Mouse (Mus musculus) lung, adult 2 months (tissue): ENCODE results near the gene Atg7. TPM values are rescaled to one million over a fixed set of nuclear protein-coding genes. Genes with fewer than 3 reads are reported as not detected.
A peak's percentile ranks its signal among the peaks of the same experiment; 100 is the strongest.

Experiments used
- DNase-seq: peaks from one replicate; pipeline ENCODE4 v3.0.0; 2022
- H3K4me1 ChIP-seq: fragments of 200-500 bp; 2 replicates; pipeline ENCODE4 v1.6.1; 2011; ENCODE audit warnings: low read length; ENCODE audit not compliant: control insufficient read depth, insufficient read depth
- H3K4me3 ChIP-seq: fragments of 200-500 bp; replicated peaks from 2 replicates; pipeline ENCODE3; 2011; ENCODE audit warnings: low read depth, mild to moderate bottlenecking, control low read depth, low read length; ENCODE audit errors: extremely low read depth
- CTCF ChIP-seq: fragments of 200-500 bp; IDR thresholded peaks from 2 replicates; pipeline ENCODE4 v1.5.1; 2011; ENCODE audit warnings: mild to moderate bottlenecking, low read length, control low read depth; ENCODE audit not compliant: insufficient read depth
- POLR2A ChIP-seq: fragments of 200-500 bp; IDR thresholded peaks from 2 replicates; pipeline ENCODE4 v1.6.1; 2011; ENCODE audit warnings: low read depth, mild to moderate bottlenecking, control low read depth, low read length, borderline replicate concordance; ENCODE audit errors: extremely low read depth
- WGBS: fragments of 180-500 bp; shearing (Covaris S2); methylation state at CpG from one replicate; pipeline ENCODE4 v1.1.7; 2018; 5-methylcytosine and 5-hydroxymethylcytosine counted together
- polyA plus RNA-seq: library from polyadenylated mRNA; depleted of rRNA; stranded (reverse); fragments of >200 nt; gene quantifications from 2 replicates; pipeline ENCODE4 v1.2.3, GENCODE M21; 2012

The Atg7 gene
- polyA plus RNA-seq, 1 experiment: 28.9 TPM

DNA sequence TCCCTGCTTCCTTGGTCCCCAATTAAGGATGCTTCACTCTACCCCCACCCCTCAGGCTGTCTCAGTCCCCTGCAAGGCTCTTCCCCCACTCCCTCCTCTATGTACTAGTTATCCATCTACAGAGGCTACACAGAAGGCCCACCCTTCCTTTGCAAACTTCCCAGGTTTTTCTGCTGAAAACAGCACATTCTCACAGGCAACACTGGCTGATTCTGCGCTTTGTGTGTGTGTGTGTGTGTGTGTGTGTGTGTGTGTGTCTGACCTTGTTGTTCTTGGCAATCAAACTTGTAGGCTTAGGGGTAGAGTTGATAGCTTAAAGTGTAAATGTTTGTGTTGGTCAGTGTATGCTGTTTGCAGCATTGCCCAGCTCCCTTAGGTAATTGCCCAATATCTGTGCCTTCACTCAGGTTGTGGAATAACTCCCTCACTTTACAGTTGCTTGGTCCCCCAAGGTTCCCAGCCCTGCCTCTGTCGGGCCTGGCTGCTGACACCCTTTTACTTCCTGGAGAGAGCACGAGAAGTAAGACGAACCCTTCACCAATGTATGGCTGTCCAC, 191.0 kb downstream of the Atg7 start:
- no peak for DNase-seq

DNA sequence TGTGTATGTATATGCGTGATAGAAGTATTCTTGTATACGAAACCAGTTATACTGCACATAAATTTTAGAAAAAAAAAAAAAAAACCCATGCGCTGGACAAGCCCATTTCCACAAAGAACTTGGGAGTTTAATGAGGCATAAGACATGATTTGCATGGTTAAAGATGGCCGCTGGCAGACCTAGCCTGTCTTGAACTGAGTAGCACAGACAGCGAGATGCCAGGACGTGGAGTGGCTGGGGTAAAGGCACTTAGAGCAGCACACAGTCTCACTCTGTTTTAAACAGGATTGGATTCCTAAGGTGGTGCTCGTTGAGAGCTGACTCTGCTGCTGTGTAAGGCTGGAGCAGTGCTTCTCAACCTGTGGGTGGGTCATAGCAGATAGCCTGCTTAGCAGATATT, 192.4 kb downstream of the Atg7 start:
- H3K4me1 ChIP-seq: peaks cover 20% of the 10 kb centered on the region
- 90% methylated on average over 7 of the region's 7 CpGs for WGBS
- H3K4me3 ChIP-seq: no peak overlapping the region
- no peak for DNase-seq
- TF ChIP-seq POLR2A (no peak), CTCF (no peak)

More for the DNA sequence above, 191.0 kb downstream of the Atg7 start:
- Histone ChIP-seq H3K4me3 (no peak overlapping the region), H3K4me1 (peaks cover 6% of the 10 kb centered on the region; the same call in 1 of the 2 replicates)
- no peak for TF ChIP-seq POLR2A
- no peak for TF ChIP-seq CTCF
- WGBS: 56% methylated on average over 4 of the region's 4 CpGs

DNA sequence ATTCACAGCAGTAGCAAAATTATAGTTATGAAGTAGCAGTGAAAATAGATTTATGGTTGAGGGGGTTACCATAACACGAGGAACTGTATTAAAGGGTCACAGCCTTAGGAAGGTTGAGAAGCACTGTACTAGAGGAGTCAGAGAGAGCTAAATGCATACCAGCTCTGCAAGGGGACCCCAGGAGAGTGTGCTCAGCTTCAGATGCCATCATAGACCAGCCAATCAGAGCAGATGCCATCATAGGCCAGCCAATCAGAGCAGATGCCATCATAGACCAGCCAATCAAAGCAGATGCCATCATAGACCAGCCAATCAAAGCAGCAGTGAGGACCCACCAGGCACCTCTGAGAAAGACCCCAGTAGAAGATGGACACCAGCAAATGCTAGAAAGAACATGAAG, 192.9 kb downstream of the Atg7 start:
- H3K4me1 ChIP-seq: peaks cover 23% of the 10 kb centered on the region
- WGBS: 97% methylated on average over 1 of the region's 1 CpGs
- DNase-seq: no peak
- H3K4me3 ChIP-seq: no peak overlapping the region
- no peak for TF ChIP-seq POLR2A
- no peak for TF ChIP-seq CTCF

DNA sequence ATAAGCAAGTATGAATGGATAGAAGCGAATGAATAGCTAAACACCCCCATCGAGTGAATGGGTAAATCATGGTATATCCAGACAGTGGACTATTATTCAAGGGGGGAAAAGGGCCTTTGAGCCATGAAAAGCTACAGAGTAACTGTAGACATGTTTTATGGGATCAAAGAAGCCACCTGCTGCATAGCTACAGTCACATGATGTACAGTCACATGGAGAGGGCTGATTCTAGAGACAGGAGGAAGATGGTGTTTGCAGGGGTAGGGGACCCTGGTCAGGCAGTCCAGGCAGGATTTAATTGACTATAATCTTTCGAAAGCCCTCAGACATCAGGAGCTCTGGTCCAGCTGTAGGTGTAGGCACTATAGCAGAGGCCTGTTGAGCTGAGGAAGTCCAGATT, 193.5 kb downstream of the Atg7 start:
- no peak for DNase-seq
- TF ChIP-seq CTCF: no peak
- TF ChIP-seq POLR2A: no peak
- H3K4me3 ChIP-seq: no peak overlapping the region
- peaks cover 23% of the 10 kb centered on the region for H3K4me1 ChIP-seq
- WGBS: 88% methylated on average over 3 of the region's 3 CpGs

DNA sequence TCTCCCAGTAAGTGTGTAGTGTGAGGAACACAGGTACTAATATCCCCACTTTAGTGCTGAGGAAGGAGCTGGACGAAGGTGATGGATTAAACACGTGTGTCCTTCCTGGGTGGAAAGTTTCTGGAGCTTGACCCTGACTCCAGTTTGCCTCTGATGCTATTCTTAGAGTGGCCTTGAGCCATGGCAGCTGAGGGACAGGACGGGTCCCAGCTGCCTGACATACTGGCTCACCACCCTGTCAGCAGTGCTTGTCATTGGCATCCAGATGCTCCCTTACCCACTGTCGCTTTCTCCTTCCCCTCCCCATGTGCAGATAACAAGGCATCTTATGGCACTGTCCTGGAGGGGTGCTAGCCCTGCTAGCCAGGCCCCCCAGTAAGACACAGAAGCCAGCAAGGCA, 196.0 kb downstream of the Atg7 start:
- H3K4me3 ChIP-seq: no peak overlapping the region
- WGBS: 71% methylated on average over 4 of the region's 4 CpGs
- DNase-seq: no peak
- TF ChIP-seq POLR2A (no peak), CTCF (no peak)
- peaks cover 23% of the 10 kb centered on the region for H3K4me1 ChIP-seq

DNA sequence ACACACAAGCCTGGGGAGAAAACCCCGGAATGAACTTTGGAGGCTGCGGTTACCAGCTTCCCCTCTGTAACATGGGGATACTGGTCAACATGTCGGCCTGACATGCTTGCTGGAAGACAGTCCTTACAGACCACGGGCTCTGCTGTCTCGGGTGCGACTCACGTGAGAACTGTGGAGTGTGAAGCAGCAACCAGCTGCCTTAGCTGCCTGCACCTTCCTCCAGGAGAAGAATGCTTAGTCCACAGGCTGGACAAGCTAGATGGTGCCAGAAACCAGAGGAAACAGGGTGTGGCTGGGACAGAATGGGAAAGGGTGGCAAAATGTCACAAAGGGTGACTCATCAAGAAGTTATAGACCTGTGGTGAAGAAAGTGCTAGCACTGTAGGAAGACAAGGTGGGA, 197.1 kb downstream of the Atg7 start:
- H3K4me3 ChIP-seq: no peak overlapping the region
- WGBS: 61% methylated on average over 7 of the region's 7 CpGs
- peaks cover 17% of the 10 kb centered on the region for H3K4me1 ChIP-seq
- DNase-seq: peak; percentile 21
- TF ChIP-seq POLR2A: no peak
- TF ChIP-seq CTCF: no peak

DNA sequence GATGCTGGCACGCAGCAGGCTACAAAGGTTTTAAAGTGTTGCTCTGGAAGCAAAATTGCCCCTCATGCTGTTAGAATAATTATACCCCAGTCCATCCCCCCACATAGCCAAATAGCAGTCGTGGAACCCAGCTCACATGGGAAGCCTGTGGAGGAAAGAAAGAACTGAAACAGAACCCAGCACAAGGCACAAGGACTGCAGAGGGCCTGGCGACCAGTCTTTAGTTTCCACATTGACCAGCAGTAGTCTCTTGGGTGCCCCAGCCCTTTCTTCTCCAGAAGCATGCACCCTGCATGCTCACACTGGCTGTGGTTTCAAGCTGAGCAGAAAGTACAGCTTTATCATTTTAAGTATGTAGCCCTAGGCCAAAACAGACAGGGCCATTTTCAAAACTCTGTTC, 199.2 kb downstream of the Atg7 start:
- DNase-seq: no peak
- 83% methylated on average over 3 of the region's 3 CpGs for WGBS

DNA sequence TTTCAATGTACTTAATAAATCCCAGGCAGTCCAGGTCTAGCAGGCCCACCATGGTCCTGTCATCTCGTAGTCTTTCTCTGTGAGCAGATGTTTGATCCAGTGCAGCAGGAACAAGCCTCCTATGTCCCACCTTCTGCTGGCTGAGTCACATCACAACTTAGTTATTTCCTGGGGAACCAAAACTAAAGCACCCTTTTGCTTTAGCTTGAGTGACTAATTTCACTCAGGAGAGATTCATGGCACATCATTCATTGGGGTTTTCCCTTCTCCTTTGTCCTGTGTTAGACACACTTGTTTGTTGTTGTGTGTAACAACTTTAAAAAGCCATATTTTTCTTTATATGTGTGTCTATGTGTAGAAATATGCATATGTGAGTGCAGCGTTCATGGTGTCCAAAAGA, 200.0 kb downstream of the Atg7 start:
- TF ChIP-seq POLR2A: no peak
- TF ChIP-seq CTCF: no peak
- no peak for DNase-seq
- 97% methylated on average over 2 of the region's 2 CpGs for WGBS
- Histone ChIP-seq H3K4me1 (peaks cover 17% of the 10 kb centered on the region), H3K4me3 (no peak overlapping the region)

More for the DNA sequence above, 199.2 kb downstream of the Atg7 start:
- Histone ChIP-seq H3K4me1 (peaks cover 17% of the 10 kb centered on the region), H3K4me3 (no peak overlapping the region)
- TF ChIP-seq POLR2A: no peak
- TF ChIP-seq CTCF: no peak

DNA sequence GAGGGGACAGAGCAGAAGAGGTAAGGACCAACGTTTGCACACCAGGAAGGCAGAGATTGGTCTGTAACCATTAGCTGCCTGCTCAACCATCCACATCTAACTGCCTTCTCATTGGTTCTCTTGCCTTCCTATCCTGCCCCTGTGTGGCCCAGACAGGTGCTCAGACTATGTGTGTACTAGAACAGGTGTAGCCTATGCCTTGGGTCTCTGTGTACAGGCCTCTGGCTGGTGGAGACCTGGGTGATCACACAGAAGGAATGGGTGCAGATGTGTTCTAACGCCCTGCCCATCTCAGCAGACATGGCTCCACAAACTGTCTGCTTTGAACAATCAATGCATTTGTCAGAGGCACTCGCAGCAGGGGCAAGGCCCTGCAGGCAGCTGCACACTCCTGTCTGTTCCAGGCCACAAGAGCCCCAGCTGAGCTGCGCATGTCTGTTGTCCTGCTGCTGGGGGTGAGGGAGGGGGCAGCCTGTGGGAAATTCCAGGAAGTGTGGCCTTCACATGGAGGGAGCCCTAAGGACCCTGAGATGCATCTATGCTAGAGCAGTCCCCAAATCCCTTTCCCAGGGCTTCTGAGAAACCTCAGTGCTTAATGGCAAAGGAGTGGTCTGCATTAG, 203.4 kb downstream of the Atg7 start:
- H3K4me1 ChIP-seq: no peaks in the 10 kb centered on the region
- TF ChIP-seq POLR2A (no peak), CTCF (no peak)
- no peak for DNase-seq
- WGBS: 85% methylated on average over 4 of the region's 4 CpGs
- no peak overlapping the region for H3K4me3 ChIP-seq

DNA sequence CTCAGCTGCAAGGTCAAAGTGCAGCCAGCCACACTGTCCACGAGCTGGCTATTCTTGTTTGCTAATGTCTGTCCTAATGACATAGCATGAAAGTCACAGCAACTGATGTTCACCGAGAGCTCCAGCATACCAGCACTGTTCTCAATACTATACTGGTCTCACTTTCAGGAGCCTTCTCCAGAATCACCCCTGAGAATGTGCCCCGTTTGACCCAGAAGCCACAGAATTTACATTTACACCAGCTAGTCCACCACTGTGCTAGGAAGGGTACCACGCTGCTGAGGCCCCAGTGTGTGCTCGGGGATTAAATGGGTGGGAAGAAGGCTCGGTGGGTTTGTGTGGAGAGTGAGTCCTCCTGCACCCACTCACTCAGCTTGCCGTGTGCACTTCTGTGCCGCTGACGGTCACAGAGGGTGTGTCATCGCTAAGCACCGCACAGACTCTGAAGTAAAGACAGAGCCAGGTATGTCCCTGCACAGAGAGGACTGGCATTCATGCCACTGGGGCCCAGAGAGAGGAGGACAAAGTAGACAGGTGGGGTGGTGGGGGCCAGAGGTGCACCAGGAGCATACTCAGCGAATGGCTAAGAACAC, 204.8 kb downstream of the Atg7 start:
- no peak overlapping the region for H3K4me3 ChIP-seq
- no peak for TF ChIP-seq POLR2A
- TF ChIP-seq CTCF: no peak
- WGBS: 81% methylated on average over 12 of the region's 12 CpGs
- DNase-seq: no peak
- H3K4me1 ChIP-seq: no peaks in the 10 kb centered on the region

DNA sequence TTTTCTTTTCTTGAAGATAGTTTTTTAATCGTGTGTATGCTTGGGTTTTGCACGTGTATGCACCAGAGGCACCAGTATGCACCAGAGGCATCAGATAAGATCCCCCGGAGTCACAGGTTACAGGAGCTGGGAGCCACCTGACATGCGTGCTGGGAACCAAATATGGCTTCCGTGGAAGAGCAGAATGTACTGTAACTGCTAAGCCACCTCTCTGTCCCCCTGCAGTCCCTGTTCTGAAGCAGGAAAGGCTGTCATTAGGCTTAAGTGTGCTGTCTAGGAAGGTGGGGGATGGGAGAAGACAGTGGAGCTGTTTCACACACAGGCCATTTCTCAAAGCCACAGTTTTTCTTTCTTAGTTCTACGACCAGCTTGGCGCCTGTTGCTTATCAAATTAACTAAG, 205.9 kb downstream of the Atg7 start:
- DNase-seq: no peak
- no peak overlapping the region for H3K4me3 ChIP-seq
- H3K4me1 ChIP-seq: no peaks in the 10 kb centered on the region
- 46% methylated on average over 7 of the region's 7 CpGs for WGBS
- no peak for TF ChIP-seq POLR2A
- TF ChIP-seq CTCF: no peak
